Mouse (Mus musculus) brain, embryonic 18.5 days (tissue): ENCODE results near the gene Serf2.

Experiments used
- DNase-seq: peaks from one replicate; pipeline ENCODE4 v3.0.0-alpha.2; 2012; ENCODE audit warnings: low read depth, low spot score

Serf2 gene

GRCm38 (mm10) chr2:121448739-121449535 is at the start of gene Serf2:
Serf2 (plus strand) TSS chr2:121449195.
- DNase-seq = peak; percentile 96

GRCm38 (mm10) chr2:121403296-121403695 is 45.7 kb upstream of the Serf2 start:
- no peak for DNase-seq

- no peak for DNase-seq
These were observed 40.8 kb upstream of the Serf2 start for GRCm38 (mm10) chr2:121408160-121408559.

- DNase-seq = peak; percentile 12
These were observed 36.1 kb upstream of the Serf2 start for GRCm38 (mm10) chr2:121412843-121413386.

GRCm38 (mm10) chr2:121413387-121414042 is 35.5 kb upstream of the Serf2 start, which contains the start of the genes Pdia3 and Catsper2:
Pdia3 (plus strand) TSS chr2:121413775.
Catsper2 (minus strand) TSS chr2:121413792.
- DNase-seq = peak; percentile 92

GRCm38 (mm10) chr2:121414139-121414685 is 34.8 kb upstream of the Serf2 start:
- no peak for DNase-seq

GRCm38 (mm10) chr2:121415103-121415502 is 33.9 kb upstream of the Serf2 start:
- DNase-seq = no peak

GRCm38 (mm10) chr2:121415591-121415990 is 33.4 kb upstream of the Serf2 start:
- DNase-seq = no peak

- DNase-seq = no peak
These were observed 32.6 kb upstream of the Serf2 start for GRCm38 (mm10) chr2:121416356-121416755.

- DNase-seq = no peak
These were observed 30.5 kb upstream of the Serf2 start for GRCm38 (mm10) chr2:121418476-121418875.

- no peak for DNase-seq
These were observed 25.8 kb upstream of the Serf2 start for GRCm38 (mm10) chr2:121423166-121423565.

GRCm38 (mm10) chr2:121425890-121426289 is 23.1 kb upstream of the Serf2 start:
- no peak for DNase-seq

- DNase-seq = no peak
These were observed 14.1 kb upstream of the Serf2 start for GRCm38 (mm10) chr2:121434854-121435253.

- DNase-seq = no peak
These were observed 9.2 kb upstream of the Serf2 start for GRCm38 (mm10) chr2:121439746-121440145.

- no peak for DNase-seq
These were observed 8.0 kb upstream of the Serf2 start for GRCm38 (mm10) chr2:121440834-121441605.

- DNase-seq = no peak
These were observed 7.2 kb upstream of the Serf2 start for GRCm38 (mm10) chr2:121441800-121442199.

GRCm38 (mm10) chr2:121442259-121443067 is 6.5 kb upstream of the Serf2 start:
- no peak for DNase-seq

- DNase-seq = no peak
These were observed 6.0 kb upstream of the Serf2 start for GRCm38 (mm10) chr2:121443068-121443349.

- no peak for DNase-seq
These were observed 4.8 kb upstream of the Serf2 start, which contains the start of gene Ell3 for GRCm38 (mm10) chr2:121444178-121444577. Ell3 (minus strand) TSS chr2:121444278.

GRCm38 (mm10) chr2:121445117-121445516 is 3.9 kb upstream of the Serf2 start:
- DNase-seq = no peak

GRCm38 (mm10) chr2:121446506-121446905 is 2.5 kb upstream of the Serf2 start:
- no peak for DNase-seq
